Mouse (Mus musculus): ENCODE data around the gene Rbbp7. TPM values are rescaled to one million over a fixed set of nuclear protein-coding genes. Genes with fewer than 3 reads are reported as not detected.
A peak's percentile ranks its signal among the peaks of the same experiment; 100 is the strongest.
"Not testable (repeated sequence)": the region's sequence is repeated elsewhere in the genome, so short reads cannot be mapped to it uniquely, and the experiment has no call there.

The Rbbp7 gene
- total RNA-seq, 2 experiments from 2014 or later: 137 to 155 TPM

- Histone ChIP-seq H3K4me3 (no peak overlapping the region), H3K27ac (no peak overlapping the region)
- intact Hi-C loops (cut with DNase I): no loop called here
- TF ChIP-seq CTCF (IDR thresholded peaks at IDR 0.05): no peak
- no peak for DNase-seq (ENCODE audit: extremely low spot score in 1 of 2, low spot score in 2 of 2)
These were observed 7.8 kb upstream of the Rbbp7 start for GRCm38 (mm10) chrX:162752418-162752817.

- H3K4me3 ChIP-seq: no peak overlapping the region
- no peak overlapping the region for H3K27ac ChIP-seq
- no peak for TF ChIP-seq CTCF (IDR thresholded peaks at IDR 0.05)
- DNase-seq (ENCODE audit: extremely low spot score in 1 of 2, low spot score in 2 of 2): no peak
- intact Hi-C loops (cut with DNase I): no loop called here
These were observed 5.9 kb upstream of the Rbbp7 start for GRCm38 (mm10) chrX:162754314-162754713.

DNA sequence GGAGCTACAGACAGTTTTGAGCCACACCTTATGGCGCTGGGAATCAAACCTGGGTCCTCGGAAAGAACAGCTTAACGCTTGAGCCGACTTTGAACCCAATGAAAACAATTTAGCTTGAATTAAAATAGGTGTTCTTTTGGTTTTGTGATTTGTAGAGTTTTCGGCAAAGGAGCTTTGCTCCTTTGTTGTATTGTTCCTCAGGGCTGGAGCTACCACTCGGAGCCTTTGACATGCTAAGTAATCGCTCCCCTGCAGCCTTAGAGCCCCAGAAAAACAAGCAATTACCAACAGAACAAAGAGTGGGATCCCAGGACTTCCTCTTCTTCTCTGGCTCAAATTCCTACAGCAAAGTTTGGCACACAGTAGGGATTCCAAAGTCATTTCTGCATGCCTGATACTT, 4.1 kb upstream of the Rbbp7 start:
- no peak overlapping the region for H3K4me3 ChIP-seq
- intact Hi-C loops (cut with DNase I): loop anchor here (5.0 kb wide), 1 partner anchor 114 kb away; the partner anchor contains the start of gene Reps2
- no peak overlapping the region for H3K27ac ChIP-seq

DNA sequence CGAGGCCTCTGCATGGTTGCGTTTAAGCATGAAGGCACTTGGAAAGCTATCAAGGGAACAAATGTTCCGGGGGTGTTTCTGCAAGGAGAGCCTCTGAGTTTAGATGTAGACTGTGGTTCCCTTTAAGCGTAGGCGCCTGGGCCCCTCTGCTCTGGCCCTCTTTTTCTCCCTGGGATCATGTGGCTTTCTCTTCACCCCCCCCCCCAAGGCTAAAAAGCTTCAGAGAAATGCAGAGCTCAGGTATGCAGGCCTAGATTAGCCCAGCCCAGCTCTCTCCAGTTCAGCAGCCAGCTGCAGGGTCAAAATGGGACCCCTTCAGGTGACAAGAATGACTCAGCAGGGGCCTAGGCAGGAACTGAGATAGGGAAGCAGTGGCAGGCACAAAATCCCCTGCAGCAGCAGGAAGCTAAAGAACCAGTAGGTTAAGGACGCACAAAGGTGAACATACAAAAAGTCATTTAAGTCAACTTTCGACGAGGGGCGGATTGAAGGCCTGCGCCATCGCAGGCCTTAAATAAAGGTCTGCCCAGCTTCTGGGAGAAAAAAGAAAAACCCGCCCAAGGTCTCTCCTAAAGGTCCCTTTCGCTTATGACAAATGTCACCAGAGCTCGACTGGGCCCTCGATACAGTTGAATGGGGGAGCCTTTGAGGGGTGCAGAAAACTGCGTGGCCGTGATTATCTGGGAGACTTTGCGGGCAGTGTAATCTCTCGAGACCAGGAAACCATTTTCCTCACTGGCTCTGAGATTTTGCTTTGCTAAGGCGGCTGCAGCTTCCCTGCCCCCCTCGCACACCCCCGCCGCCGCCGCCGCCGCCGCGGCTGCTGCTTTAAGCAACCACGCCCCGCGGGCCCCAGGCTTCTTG, 719 bp upstream of the Rbbp7 start:
- intact Hi-C loops (cut with DNase I): loop anchor here (1.0 to 5.0 kb wide), 4 partner anchors 24 to 232 kb away; partner anchors contain the start of gene Reps2
- peak; percentile 21 to 51 for DNase-seq (ENCODE audit: extremely low spot score in 1 of 2, low spot score in 2 of 2)
- H3K27ac ChIP-seq: peak overlapping the region; percentile 84
- peak overlapping the region; percentile 43 for H3K4me3 ChIP-seq
- no peak for TF ChIP-seq CTCF (IDR thresholded peaks at IDR 0.05)

More for the DNA sequence above, 4.1 kb upstream of the Rbbp7 start:
- no peak for DNase-seq (ENCODE audit: extremely low spot score in 1 of 2, low spot score in 2 of 2)
- no peak for TF ChIP-seq CTCF (IDR thresholded peaks at IDR 0.05)

DNA sequence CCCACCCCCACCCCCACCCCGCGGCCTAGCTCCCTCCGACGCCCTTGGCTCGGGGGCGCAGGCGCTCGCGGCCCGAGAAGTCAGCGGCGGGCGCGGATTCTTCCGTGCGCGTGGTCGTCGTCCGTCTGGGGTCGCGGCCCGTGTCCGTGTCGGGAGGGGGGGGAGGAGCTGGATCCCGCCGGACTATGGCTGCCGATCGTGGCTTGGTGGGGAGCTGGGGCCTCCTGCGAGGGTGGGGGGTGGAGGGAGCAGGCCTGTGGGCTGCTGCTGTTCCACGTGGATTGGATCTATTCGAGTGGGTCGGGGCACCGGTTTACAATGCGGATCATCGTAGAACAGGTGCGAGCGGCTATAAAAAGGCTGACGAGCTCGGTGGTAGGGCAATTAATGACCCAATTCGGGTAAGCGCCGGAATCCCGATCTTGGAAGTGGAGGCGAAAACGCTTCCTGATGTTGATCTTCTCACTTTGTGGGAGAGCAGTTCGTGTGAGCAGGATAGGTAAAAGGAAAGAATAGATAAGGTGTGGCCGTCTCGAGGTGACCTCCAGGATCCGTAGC, 835 bp downstream of the Rbbp7 start:
- peak; percentile 18 to 20 for DNase-seq (ENCODE audit: extremely low spot score in 1 of 2, low spot score in 2 of 2)

DNA sequence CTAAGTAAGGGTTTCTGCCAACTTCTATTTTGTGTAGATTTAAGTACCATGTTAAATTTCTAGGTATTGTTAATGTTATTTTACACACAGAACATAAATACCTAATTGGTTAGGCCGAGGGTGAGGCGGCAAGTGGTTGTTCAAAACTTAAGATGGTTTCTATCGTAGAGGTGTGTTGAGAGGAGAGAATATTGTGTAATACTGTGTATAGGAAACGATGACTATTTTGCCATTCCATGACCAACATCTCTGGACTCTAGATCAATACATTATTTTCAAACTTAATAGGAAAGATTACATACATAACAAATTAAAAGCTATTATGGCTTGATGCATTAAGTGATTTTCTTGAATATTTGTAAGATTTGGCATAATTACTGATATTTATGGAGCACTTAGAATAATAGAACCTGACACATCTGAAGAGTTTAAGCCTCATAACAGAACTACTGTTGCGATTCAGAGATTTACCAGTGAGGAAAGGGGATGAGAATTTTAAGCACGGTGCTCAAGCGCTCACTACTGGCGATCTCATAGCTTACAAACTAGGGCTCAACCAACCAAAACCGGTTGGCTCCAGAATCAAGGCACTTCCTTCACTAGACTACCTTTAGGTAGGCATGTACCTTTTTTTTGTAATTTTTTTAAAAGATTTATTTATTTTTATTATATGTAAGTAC, 1.7 kb downstream of the Rbbp7 start:
- DNase-seq (ENCODE audit: extremely low spot score in 1 of 2, low spot score in 2 of 2): peak in 1 of 2 experiments; percentile 8
- Histone ChIP-seq H3K27ac (no peak overlapping the region), H3K4me3 (peak overlapping the region; percentile 62)
- no peak for TF ChIP-seq CTCF (IDR thresholded peaks at IDR 0.05)
- intact Hi-C loops (cut with DNase I): loop anchor here (5.0 kb wide), 2 partner anchors 40 to 235 kb away; no protein-coding TSS in a partner anchor

More for the DNA sequence above, 835 bp downstream of the Rbbp7 start:
- peak overlapping the region; percentile 88 for H3K27ac ChIP-seq
- TF ChIP-seq CTCF (IDR thresholded peaks at IDR 0.05): no peak
- peak overlapping the region; percentile 62 for H3K4me3 ChIP-seq
- intact Hi-C loops (cut with DNase I): loop anchor here (1.0 to 5.0 kb wide), 3 partner anchors 26 to 234 kb away; no protein-coding TSS in a partner anchor

- intact Hi-C loops (cut with DNase I): no loop called here
- Histone ChIP-seq H3K27ac (no peak overlapping the region), H3K4me3 (no peak overlapping the region)
- no peak for DNase-seq (ENCODE audit: extremely low spot score in 1 of 2, low spot score in 2 of 2)
- TF ChIP-seq CTCF (IDR thresholded peaks at IDR 0.05): no peak
These were observed 10.5 kb downstream of the Rbbp7 start for GRCm38 (mm10) chrX:162770726-162771125.

- intact Hi-C loops (cut with DNase I): no loop called here
These were observed 28.2 kb downstream of the Rbbp7 start for GRCm38 (mm10) chrX:162788372-162788771.

GRCm38 (mm10) chrX:162791392-162791791, 31.2 kb downstream of the Rbbp7 start:
- H3K4me3 ChIP-seq; DNase-seq (ENCODE audit: extremely low spot score in 1 of 2, low spot score in 2 of 2); H3K27ac ChIP-seq; intact Hi-C loops (cut with DNase I): not testable (repeated sequence)
- peak; percentile 35 for TF ChIP-seq CTCF (IDR thresholded peaks at IDR 0.05)

More at GRCm38 (mm10) chrX:162788372-162788771, 28.2 kb downstream of the Rbbp7 start:
- Histone ChIP-seq H3K4me3 (no peak overlapping the region), H3K27ac (no peak overlapping the region)
- no peak for TF ChIP-seq CTCF (IDR thresholded peaks at IDR 0.05)
- DNase-seq (ENCODE audit: extremely low spot score in 1 of 2, low spot score in 2 of 2): no peak

GRCm38 (mm10) chrX:162800371-162800770, 40.2 kb downstream of the Rbbp7 start:
- no peak overlapping the region for H3K4me3 ChIP-seq
- DNase-seq (ENCODE audit: extremely low spot score in 1 of 2, low spot score in 2 of 2): peak; percentile 12 to 14
- H3K27ac ChIP-seq: no peak overlapping the region
- intact Hi-C loops (cut with DNase I): no loop called here
- TF ChIP-seq CTCF (IDR thresholded peaks at IDR 0.05): peak; percentile 59

DNA sequence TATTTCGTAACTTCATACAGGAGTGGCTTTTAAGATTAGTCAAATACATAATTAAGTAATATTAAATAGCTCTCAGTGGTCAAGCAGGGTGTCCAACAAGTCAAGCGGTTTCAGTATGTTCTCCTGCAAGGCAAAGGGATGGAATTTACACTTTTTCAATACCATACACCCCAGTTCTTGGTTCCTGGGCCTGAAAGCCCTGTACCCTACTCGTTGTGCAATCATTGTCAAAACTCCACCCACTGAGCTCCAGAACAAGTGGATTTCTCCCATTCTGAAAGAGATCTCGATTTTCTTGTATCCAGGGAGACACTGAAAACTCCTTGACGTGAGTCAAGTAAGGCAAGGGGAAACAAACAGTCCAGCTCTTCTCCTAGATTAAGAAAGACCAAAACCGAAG, 67.8 kb downstream of the Rbbp7 start:
- Histone ChIP-seq H3K4me3 (peak overlapping the region; percentile 72), H3K27ac (peak overlapping the region; percentile 78; the same call in 1 of the 2 replicates)
- TF ChIP-seq CTCF (IDR thresholded peaks at IDR 0.05): no peak
- no peak for DNase-seq (ENCODE audit: extremely low spot score in 1 of 2, low spot score in 2 of 2)
- intact Hi-C loops (cut with DNase I): no loop called here

Other genes with a start within 250 kb of the Rbbp7 start
- gene Reps2, start 116.8 kb upstream of the Rbbp7 start, total RNA-seq (2021): 100 to 1,000 TPM; 147 to 153 TPM
- gene Txlng, start 69.1 kb downstream of the Rbbp7 start, total RNA-seq (2021): 10 to 100 TPM; 19.7 to 20.7 TPM
- gene Syap1, start 128.0 kb downstream of the Rbbp7 start, total RNA-seq (2021): 10 to 100 TPM; 25.2 to 28.4 TPM
- gene Ctps2, start 140.8 kb downstream of the Rbbp7 start, total RNA-seq (2021): 10 to 100 TPM; 63.4 to 73.2 TPM
- gene S100g, start 204.2 kb downstream of the Rbbp7 start, total RNA-seq (2021): not detected

Measured in left cerebral cortex, adult 2 months (tissue).